Mouse (Mus musculus) spleen, postnatal 36 days (tissue): ENCODE measurements around the gene Gins2.
A peak's percentile ranks its signal among the peaks of the same experiment; 100 is the strongest.

Experiments
- DNase-seq, 2 experiments: peaks; one replicate each; pipeline ENCODE4 v3.0.0; 2022; ENCODE audit warnings: low spot score in 2 of 2, mixed read lengths in 1 of 2

Gins2 gene

GRCm38 (mm10) chr8:120588908-120589771 lies at the start of gene Gins2:
Gene Gins2, minus strand, starts transcription at chr8:120589304.
- DNase-seq: peak; percentile 99

GRCm38 (mm10) chr8:120634329-120634839 lies 45.3 kb upstream of the Gins2 start:
- DNase-seq: peak; percentile 23 to 29

GRCm38 (mm10) chr8:120633665-120634271 lies 44.7 kb upstream of the Gins2 start:
- DNase-seq: no peak

- no peak for DNase-seq
Measured at GRCm38 (mm10) chr8:120632969-120633664, 44.0 kb upstream of the Gins2 start.

- no peak for DNase-seq
Measured at GRCm38 (mm10) chr8:120631441-120632375, 42.6 kb upstream of the Gins2 start.

- DNase-seq: no peak
Measured at GRCm38 (mm10) chr8:120630848-120631247, 41.7 kb upstream of the Gins2 start.

GRCm38 (mm10) chr8:120630031-120630430 lies 40.9 kb upstream of the Gins2 start:
- DNase-seq: no peak

GRCm38 (mm10) chr8:120627298-120627697 lies 38.2 kb upstream of the Gins2 start:
- no peak for DNase-seq

- no peak for DNase-seq
Measured at GRCm38 (mm10) chr8:120626461-120626860, 37.4 kb upstream of the Gins2 start.

- DNase-seq: no peak
Measured at GRCm38 (mm10) chr8:120623608-120624007, 34.5 kb upstream of the Gins2 start.

GRCm38 (mm10) chr8:120622161-120622560 lies 33.1 kb upstream of the Gins2 start:
- DNase-seq: no peak

GRCm38 (mm10) chr8:120620441-120620840 lies 31.3 kb upstream of the Gins2 start:
- DNase-seq: no peak

GRCm38 (mm10) chr8:120619235-120620180 lies 30.4 kb upstream of the Gins2 start:
- no peak for DNase-seq

- peak; percentile 31 to 47 for DNase-seq
Measured at GRCm38 (mm10) chr8:120618110-120618509, 29.0 kb upstream of the Gins2 start.

- no peak for DNase-seq
Measured at GRCm38 (mm10) chr8:120616663-120617626, 27.8 kb upstream of the Gins2 start.

- no peak for DNase-seq
Measured at GRCm38 (mm10) chr8:120614491-120614890, 25.4 kb upstream of the Gins2 start.

GRCm38 (mm10) chr8:120610824-120611223 lies 21.7 kb upstream of the Gins2 start:
- DNase-seq: no peak

- DNase-seq: peak; percentile 48 to 58
Measured at GRCm38 (mm10) chr8:120607885-120608284, 18.8 kb upstream of the Gins2 start.

- DNase-seq: no peak
Measured at GRCm38 (mm10) chr8:120607460-120607859, 18.4 kb upstream of the Gins2 start.
